Mouse (Mus musculus) C2C12 (cell line): ENCODE data around the gene Tnfrsf1a.

Experiments used
- CEBPB ChIP-seq: IDR thresholded peaks from one replicate; pipeline ENCODE4 v1.6.1; 2011; ENCODE audit warnings: low read depth, mild to moderate bottlenecking, control low read depth, moderate library complexity
- CTCF ChIP-seq: IDR thresholded peaks from one replicate; pipeline ENCODE4 v1.5.1; 2011; ENCODE audit not compliant: control insufficient read depth, insufficient read depth, insufficient read length
- FOSL1 ChIP-seq: IDR thresholded peaks from one replicate; pipeline ENCODE4 v1.8.0; 2011; ENCODE audit warnings: mild to moderate bottlenecking, low read length; ENCODE audit not compliant: poor library complexity, insufficient read depth, severe bottlenecking
- MAX ChIP-seq: IDR thresholded peaks from one replicate; pipeline ENCODE4 v1.6.1; 2011; ENCODE audit warnings: mild to moderate bottlenecking, control low read depth
- USF1 ChIP-seq: IDR thresholded peaks from one replicate; pipeline ENCODE4 v1.6.1; 2011; ENCODE audit warnings: low read depth, mild to moderate bottlenecking, control low read depth, moderate library complexity

GRCm38 (mm10) chr6:125377042-125377441, 27.9 kb downstream of the Tnfrsf1a start:
- TF ChIP-seq CTCF (no peak), FOSL1 (no peak), CEBPB (no peak), USF1 (no peak), MAX (no peak)
